In the genomic region with DNA sequence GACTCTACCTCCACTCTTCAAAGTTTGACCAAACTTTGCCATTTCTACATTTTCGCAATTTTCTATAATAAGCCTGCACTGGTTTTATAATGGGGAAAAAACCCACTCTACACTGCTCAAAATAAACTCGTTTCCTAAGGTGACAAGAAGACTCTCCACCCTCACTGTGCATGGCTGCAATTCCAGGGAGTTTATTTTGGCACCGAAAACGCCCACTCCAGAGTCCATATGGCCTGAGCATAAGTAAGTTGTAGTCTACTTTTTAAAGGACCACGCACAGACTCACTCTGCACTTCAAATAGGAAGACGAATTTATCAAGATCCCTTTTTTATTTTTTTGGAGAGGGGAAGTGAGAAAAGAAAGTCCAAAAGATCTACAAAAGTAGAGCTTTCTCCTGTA, we compare ENCODE assay signal across 23 mouse cellular contexts.
DNase-seq lines count a peak whose midpoint lies in the region; ATAC-seq lines count a peak whose summit lies in the region.
"Had no signal": no experiment of that assay in that cellular context is flagged by ENCODE, and none has a peak within 500 bp of the region (broad histone marks: within the 10 kb centered on the region; RNA-seq: fewer than 3 reads in every experiment).

No protein-coding gene starts in this region.

- no peak for ATAC-seq in hindbrain, embryonic 12.5 days (ENCODE audit: low FRiP score)
- ATAC-seq: inflammation-experienced regulatory T-cells, adult 6 months; liver, embryonic 12.5 days had no signal

- no peak overlapping the region for H3K27ac ChIP-seq in hindbrain, embryonic 12.5 days
- H3K27ac ChIP-seq: hindbrain, embryonic 13.5 days; liver, embryonic 12.5 days; neural tube, embryonic 13.5 days; stomach, postnatal 0 days had no signal

- H3K27me3 ChIP-seq in hindbrain, embryonic 12.5 days = no peaks in the 10 kb centered on the region
- H3K27me3 ChIP-seq: liver, embryonic 12.5 days; megakaryocyte, embryonic 14.5 days; neural tube, embryonic 13.5 days had no signal

- H3K9me3 ChIP-seq in hindbrain, embryonic 12.5 days (replicated peaks) = no peaks in the 10 kb centered on the region
- H3K9me3 ChIP-seq: hindbrain, embryonic 13.5 days; liver, embryonic 12.5 days; neural tube, embryonic 13.5 days had no signal

- WGBS in hindbrain, embryonic 12.5 days = 89% methylated on average over 6 of the region's 6 CpGs

- H3K36me3 ChIP-seq in hindbrain, embryonic 12.5 days = no peaks in the 10 kb centered on the region
- H3K36me3 ChIP-seq: hindbrain, embryonic 13.5 days; liver, embryonic 12.5 days; neural tube, embryonic 13.5 days had no signal

- DNase-seq in left cerebral cortex, adult 11 months (ENCODE audit: low spot score) = peak; percentile 65
- no peak for DNase-seq in left cerebral cortex, postnatal 4 days
- peak; percentile 49 to 71 for DNase-seq in frontal cortex, postnatal 10 days (ENCODE audit: low spot score in 2 of 2)
- peak; percentile 80 to 89 for DNase-seq in left cerebral cortex, postnatal 14 days (ENCODE audit: low spot score in 2 of 2)
- peak; percentile 77 to 89 for DNase-seq in right cerebral cortex, postnatal 36 days (ENCODE audit: low spot score in 2 of 2)
- no peak for DNase-seq in kidney, postnatal 25 days
- no peak for DNase-seq in gastrocnemius, postnatal 36 days
- DNase-seq: cerebellum, postnatal 10 days; embryo, embryonic 11 days; heart, postnatal 14 days; kidney, adult 2 months; kidney, postnatal 36 days; lung, adult 2 months; midbrain, embryonic 14.5 days; thymus, postnatal 25 days had no signal

- no peak overlapping the region for H3K4me2 ChIP-seq in hindbrain, embryonic 12.5 days (replicated peaks)
- H3K4me2 ChIP-seq: heart, embryonic 11.5 days; hindbrain, embryonic 13.5 days; liver, embryonic 12.5 days; neural tube, embryonic 13.5 days had no signal

- H3K9ac ChIP-seq in hindbrain, embryonic 12.5 days = no peak overlapping the region
- H3K9ac ChIP-seq: hindbrain, embryonic 13.5 days; liver, embryonic 12.5 days; neural tube, embryonic 13.5 days had no signal

- H3K4me3 ChIP-seq in hindbrain, embryonic 12.5 days = no peak overlapping the region
- H3K4me3 ChIP-seq: hindbrain, embryonic 13.5 days; liver, embryonic 12.5 days; neural tube, embryonic 13.5 days had no signal

- H3K4me1 ChIP-seq in hindbrain, embryonic 12.5 days = 0 out of 2 replicates have a peak, but pooled peaks cover 4% of the 10 kb centered on the region
- H3K4me1 ChIP-seq: liver, embryonic 12.5 days; megakaryocyte, embryonic 14.5 days had no signal

- intact Hi-C loops in left cerebral cortex, postnatal 4 days (cut with DNase I) = no loop called here
- intact Hi-C loops in left cerebral cortex, postnatal 14 days (cut with DNase I) = loop anchor here (5.0 kb wide), 1 partner anchor 241 kb away; no protein-coding TSS in a partner anchor
- intact Hi-C loops in gastrocnemius, postnatal 36 days (cut with DNase I) = no loop called here

Comparison
In these comparisons a context has a peak if more than half of its experiments do, and no peak if none do; other contexts are left out.
1. DNase-seq: peak in left cerebral cortex, adult 11 months (single experiment), frontal cortex, postnatal 10 days (2 of 2), left cerebral cortex, postnatal 14 days (2 of 2) and right cerebral cortex, postnatal 36 days (2 of 2); none in left cerebral cortex, postnatal 4 days (single experiment), kidney, postnatal 25 days (0 of 2) and gastrocnemius, postnatal 36 days (0 of 2).